Mouse (Mus musculus) kidney, adult 18-20 months (tissue): ENCODE results near the gene Dot1l.

Source experiments
- DNase-seq: peaks from one replicate; pipeline ENCODE4 v3.0.0; 2021

The Dot1l gene

GRCm38 (mm10) chr10:80758651-80759050, 3.6 kb downstream of the Dot1l start:
- DNase-seq: no peak

- peak; percentile 51 for DNase-seq
These were observed 5.9 kb downstream of the Dot1l start for GRCm38 (mm10) chr10:80760596-80761524.

DNA sequence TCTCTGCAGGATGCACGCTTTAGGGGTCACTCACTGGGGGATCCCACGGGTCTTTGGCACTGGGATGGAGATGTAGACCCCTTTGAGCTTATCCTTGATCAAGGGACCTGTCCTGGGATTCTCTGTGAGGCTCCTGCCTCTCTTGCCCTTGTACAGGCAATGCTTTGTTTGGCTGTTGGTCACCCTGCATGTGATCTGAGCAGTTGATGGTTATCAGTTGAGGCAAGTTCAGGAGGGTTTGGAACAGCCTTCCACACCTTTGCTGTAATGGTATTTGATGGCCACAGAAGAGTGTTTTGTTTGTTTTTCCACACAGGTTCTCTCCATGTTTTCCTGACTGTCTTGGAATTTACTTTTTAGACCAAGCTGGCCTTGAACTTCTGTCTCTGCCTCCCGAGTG, 6.8 kb downstream of the Dot1l start:
- DNase-seq: no peak

DNA sequence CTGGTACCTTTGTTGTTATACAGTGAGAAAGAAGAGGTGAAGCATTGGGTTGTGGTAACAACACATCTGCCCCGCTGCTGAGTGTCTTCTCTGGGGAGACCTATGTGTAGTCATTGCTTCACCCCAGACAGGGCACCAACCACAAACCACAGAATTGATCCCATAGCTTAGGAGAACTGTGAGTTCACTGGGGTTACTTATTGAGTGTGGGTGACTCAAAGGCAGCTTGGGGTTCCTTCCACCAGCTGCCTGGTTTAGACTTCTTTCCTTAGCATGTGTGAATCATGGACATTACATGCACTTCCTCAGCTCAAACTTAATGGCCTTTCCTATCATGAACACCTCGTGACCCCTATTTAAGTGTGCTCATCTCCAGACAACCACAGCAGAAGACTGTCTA, 8.5 kb downstream of the Dot1l start:
- no peak for DNase-seq

- no peak for DNase-seq
These were observed 10.7 kb downstream of the Dot1l start for GRCm38 (mm10) chr10:80765746-80766145.

GRCm38 (mm10) chr10:80766161-80766815, 11.3 kb downstream of the Dot1l start:
- DNase-seq: peak; percentile 54

DNA sequence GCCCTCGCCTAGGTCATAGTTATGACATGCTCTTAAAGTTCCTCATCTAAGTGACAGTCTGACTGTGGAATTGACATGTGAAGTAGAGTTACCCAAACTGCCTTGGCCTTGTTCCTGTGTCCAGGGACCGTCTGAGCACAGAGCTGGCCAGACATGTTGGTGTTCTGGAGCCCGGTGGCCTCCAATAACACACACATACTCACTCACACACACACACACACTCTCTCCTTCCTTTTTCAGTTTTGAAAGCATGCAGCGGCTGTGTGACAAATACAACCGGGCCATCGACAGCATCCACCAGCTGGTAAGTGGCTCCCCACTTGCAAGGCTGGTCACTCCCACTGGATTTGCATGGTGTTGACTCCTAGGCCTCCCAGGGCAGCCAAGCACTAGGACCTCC, 13.4 kb downstream of the Dot1l start:
- DNase-seq: no peak

- no peak for DNase-seq
These were observed 18.8 kb downstream of the Dot1l start for GRCm38 (mm10) chr10:80773816-80774215.

DNA sequence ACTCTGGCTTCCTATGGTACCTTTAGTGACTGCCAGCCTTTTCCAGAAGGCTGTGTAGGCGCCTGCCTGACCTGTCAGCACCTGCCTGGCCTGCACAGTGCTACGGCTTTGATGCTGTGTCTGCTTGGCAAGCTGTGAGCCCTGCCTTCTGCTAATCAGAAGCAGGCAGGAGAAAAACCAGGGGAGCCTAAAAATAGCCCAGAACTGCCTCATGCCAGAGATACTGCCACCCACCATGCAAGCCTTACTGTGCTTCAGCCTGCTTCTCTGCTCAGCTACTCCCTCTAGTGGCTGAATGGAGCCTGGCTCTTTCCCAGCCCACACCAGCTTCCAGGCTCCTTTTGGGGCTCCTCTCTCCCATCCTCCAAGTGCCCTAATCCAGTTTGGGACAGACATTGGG, 19.5 kb downstream of the Dot1l start:
- DNase-seq: peak; percentile 80

GRCm38 (mm10) chr10:80774981-80775380, 20.0 kb downstream of the Dot1l start:
- no peak for DNase-seq

DNA sequence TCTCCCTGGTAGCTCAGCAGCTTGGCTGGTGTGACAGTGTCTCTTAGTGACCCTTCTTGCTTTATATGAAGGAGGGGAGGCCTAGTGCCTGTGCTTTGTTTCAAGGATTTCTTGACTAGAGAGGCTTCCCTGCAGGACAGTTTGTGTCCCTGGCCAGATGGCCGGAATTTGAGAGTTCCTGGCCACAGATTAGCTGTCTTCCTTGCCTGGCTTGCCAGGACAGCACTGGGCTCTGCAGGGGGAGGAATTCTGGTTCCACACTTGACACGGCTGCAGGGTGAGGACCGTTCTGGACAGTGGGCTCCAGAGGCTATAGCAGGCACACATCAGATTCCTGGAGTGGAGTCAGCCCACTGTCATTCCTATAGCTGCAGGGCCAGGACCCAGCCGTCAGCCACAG, 20.7 kb downstream of the Dot1l start:
- no peak for DNase-seq

DNA sequence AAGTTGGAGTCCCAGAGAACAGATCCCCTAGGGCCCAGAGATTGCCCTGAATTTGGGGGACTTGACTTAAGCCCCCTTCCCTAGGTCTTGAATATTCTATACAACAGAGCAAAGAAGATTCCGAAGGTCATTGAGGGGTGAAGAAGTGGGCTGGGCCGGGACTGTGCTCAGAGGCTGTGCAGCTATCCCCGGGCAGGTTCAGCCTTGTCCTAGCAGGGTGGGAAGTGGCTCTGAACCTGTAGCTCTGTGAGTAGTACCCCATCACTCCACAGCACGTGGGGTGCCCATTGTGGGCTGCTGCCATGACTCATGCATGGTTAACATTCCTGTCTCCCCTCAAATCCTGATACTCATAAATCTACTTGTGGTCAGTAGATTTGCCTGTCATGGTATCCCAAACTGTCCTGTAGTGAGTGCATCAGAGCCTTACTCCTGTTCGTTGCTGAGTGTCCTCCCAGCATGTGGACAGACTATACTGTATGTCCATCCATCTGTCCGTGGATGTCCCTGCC, 21.4 kb downstream of the Dot1l start:
- DNase-seq: no peak

DNA sequence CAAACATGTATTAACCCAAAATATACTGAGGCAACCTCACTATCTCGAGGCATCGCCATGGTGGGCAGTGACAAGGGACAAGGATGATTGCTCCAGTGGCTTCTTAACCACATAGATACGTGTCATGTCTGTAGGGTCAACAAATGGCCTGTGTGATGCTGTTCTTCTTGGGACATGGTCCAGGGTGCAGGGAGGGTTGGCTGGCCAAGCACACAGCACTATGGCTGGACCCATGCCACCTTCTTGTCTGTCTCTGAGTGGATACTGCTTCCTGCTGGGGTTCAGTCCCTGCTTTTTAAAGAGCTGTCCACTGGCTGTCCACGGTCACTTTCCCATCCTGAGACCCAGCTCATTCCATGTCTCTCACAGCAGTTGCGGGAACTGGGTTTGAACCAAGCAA, 22.1 kb downstream of the Dot1l start:
- DNase-seq: no peak

GRCm38 (mm10) chr10:80779565-80779964, 24.6 kb downstream of the Dot1l start:
- no peak for DNase-seq

- no peak for DNase-seq
These were observed 29.3 kb downstream of the Dot1l start for GRCm38 (mm10) chr10:80784302-80784701.

DNA sequence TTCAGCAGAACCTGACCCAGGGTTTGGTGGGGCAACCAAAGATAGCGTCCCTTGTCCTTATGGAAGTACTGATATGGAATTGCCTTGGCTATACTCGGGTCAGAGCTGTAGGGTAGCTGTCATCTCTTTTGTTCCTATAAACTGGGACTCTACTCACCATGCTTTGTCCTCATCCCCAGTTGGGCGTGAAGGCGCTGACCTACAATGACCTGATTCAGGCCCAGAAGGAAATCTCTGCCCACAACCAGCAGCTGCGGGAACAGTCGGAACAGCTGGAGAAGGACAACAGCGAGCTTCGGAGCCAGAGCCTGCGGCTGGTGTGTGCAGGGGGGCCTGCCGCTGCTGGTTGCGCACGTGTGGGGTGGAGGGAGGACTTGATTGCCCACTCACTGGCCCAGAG, 29.9 kb downstream of the Dot1l start:
- no peak for DNase-seq

DNA sequence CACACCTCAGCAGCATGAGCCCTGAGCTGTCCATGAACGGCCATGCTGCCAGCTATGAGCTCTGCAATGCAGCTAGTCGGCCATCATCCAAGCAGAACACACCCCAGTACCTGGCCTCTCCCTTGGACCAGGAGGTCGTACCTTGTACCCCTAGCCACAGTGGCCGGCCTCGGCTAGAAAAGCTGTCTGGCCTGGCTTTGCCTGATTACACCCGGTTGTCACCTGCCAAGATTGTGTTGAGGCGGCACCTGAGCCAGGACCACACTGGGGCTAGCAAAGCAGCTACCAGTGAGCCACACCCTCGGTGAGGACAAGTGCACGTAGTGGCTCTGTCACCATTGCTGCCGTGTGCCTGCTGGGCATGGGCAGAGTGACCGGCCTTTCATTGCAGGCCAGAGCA, 31.0 kb downstream of the Dot1l start:
- DNase-seq: no peak

GRCm38 (mm10) chr10:80787517-80787916, 32.5 kb downstream of the Dot1l start:
- no peak for DNase-seq

- no peak for DNase-seq
These were observed 35.9 kb downstream of the Dot1l start for GRCm38 (mm10) chr10:80790761-80791404.

DNA sequence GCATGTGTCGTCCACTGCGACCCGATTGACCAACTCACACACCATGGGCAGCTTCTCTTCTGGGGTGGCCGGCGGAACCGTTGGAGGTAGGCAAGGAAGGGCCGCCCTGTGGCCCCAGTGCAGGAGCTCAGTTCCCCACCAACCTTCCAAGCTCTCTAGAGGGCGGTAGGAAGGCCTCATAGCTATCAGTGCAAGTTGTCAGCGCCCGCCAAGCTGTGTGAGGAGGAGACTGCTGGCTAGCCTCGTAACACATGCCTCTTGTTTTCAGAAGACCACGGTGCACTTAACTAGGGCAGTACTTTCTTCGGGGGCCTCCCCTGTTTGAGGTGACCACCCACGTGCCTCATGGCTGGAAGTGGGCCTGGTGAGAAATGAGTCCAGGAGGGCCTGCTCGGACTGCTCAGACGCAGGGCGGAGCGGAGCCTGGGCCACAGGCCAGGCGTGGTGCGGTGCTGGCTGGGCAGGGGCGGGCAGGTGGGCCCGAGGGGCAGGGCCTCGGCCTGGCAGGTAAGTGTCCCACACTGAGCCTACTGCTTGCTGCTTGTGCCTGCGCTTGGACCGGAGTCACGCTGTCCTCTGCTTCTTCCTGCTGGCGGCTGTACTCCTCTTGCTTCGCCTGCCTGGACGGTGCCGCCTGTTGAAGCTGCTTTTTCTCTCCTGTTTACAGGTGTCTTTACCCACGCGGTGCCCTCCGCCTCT, 36.6 kb downstream of the Dot1l start:
- no peak for DNase-seq

DNA sequence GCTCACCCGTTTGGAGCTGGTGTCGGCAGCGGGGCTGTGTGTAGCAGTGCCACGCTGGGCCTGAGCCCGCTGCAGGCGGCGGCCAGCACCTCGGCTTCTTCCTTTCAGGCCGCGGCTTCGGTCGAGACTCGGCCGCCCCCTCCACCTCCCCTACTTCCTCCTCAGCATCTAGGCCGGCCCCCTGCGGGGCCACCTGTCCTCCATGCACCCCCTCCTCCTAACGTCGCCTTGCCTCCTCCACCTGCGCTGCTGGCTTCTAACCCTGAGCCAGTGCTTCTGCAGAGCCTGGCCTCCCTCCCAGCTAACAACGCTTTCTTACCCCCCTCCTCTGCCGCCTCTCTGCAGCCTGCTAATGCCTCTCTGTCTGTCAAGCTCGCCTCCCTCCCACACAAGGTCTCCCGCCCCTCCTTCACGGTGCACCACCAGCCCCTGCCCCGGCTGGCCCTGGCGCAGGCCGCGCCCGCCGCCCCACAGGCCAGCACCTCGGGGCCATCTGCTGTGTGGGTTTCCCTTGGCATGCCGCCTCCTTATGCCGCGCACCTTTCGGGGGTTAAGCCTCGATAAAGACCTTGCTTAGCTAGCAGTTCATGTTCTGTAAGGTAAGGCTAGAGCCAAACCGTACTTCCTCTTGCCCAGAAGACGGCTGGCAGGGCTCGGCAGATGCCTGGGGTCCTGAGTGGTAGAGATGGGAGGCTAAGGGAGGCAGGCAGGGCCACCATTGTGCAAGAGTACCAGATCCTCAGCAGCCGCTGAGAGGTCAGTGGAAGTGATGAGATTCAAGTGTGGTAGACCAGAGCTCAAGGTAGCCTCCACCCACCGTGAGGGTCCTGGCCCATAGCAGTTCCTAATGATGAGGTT, 37.4 kb downstream of the Dot1l start:
- no peak for DNase-seq
